Mouse (Mus musculus) gastrocnemius, postnatal 14 days (tissue): ENCODE results near the gene Efna3. TPM values are rescaled to one million over a fixed set of nuclear protein-coding genes. Genes with fewer than 3 reads are reported as not detected.

Experiments used
- DNase-seq: peaks from one replicate; pipeline ENCODE4 v3.0.0; 2021; ENCODE audit warnings: mixed read lengths
- intact Hi-C: fragments of 180-260 bp; cut with DNase I; formaldehyde crosslinking; loops from one replicate; pipeline ENCODE4 v1.15.1; 2025; ENCODE audit warnings: low total_unique reads
- total RNA-seq, 2 experiments: library from RNA; stranded (reverse); gene quantifications; 2 replicates each; pipeline ENCODE4 v1.2.3; 2021

The Efna3 gene
- total RNA-seq, 2 experiments from 2014 or later, result not detected

DNA sequence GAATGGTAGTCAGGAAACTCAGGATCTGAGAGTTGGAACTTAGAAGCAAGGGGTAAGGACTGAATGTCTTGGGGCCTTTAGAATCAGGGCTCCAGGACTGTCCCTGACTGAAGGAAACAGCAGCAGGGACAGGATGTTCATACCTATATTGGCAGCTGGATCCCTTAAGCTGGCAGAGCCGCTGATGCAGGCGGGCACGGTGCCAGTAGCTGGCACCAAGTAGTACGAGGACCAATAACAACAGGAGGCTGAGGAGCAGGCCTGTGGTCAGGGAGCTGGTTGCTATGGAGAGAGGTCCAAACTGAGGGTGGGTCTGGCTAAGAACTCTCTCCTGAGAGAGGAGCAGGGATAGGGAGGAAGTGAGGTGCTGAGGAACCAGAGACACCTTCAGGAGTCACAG is 19.0 kb upstream of the Efna3 start:
- DNase-seq, result no peak

GRCm38 (mm10) chr3:89340465-89340864 is 17.7 kb upstream of the Efna3 start:
- peak; percentile 74 for DNase-seq
- intact Hi-C loops, result loop anchor here (10.0 kb wide), 1 partner anchor 144 kb away; no protein-coding TSS in a partner anchor

More for the DNA sequence above, 19.0 kb upstream of the Efna3 start:
- intact Hi-C loops, result loop anchor here (10.0 kb wide), 1 partner anchor 143 kb away; no protein-coding TSS in a partner anchor

GRCm38 (mm10) chr3:89339416-89339815 is 16.7 kb upstream of the Efna3 start:
- peak; percentile 62 for DNase-seq
- intact Hi-C loops, result no loop called here

GRCm38 (mm10) chr3:89337721-89338578 is 15.2 kb upstream of the Efna3 start, which contains the start of gene Efna4:
TSS of gene Efna4 (minus strand) at chr3:89338028.
- no peak for DNase-seq
- intact Hi-C loops, result no loop called here

- no peak for DNase-seq
- intact Hi-C loops, result no loop called here
Observed at GRCm38 (mm10) chr3:89337062-89337720, 14.4 kb upstream of the Efna3 start.

DNA sequence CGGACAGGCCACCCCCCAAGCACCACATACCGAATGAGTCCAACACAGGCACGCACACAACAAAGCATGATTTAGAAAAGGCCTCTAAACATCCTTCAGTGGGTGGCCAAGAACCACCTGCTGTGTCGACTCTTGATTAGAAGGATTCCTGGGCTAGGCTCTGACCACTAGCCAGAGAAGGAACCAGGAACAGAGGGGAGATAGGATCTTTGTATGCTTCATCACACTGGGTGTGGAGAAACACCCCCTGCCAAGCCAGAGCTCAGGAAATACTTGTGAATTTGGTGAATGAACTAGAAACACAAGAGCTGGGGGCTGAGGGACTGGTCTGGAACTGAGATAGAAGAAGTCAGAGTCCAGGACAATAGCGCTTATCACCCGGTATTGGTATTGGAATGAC is 13.8 kb upstream of the Efna3 start:
- intact Hi-C loops, result no loop called here
- no peak for DNase-seq

- DNase-seq, result no peak
- intact Hi-C loops, result no loop called here
Observed at GRCm38 (mm10) chr3:89333053-89333452, 10.3 kb upstream of the Efna3 start.

DNA sequence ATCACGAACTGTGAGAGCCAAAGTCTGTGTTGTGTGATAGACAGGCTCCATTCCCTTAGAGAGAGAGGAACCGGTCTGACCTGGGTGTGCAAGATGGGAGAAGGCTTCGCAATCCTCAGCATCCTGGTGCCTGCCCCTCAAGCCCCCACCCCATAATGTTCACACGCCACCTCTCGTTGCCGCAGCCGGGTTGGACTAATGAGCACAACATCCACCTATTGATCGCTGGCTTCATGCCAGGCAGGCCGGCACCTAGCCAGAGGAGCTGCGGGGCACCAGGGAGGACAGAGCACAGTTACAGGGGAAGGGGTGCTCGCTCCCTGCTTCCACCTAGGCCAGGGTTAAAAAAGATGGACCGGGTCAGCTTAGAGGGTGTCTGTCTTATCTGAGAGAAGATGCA is 9.7 kb upstream of the Efna3 start:
- intact Hi-C loops, result no loop called here
- no peak for DNase-seq

DNA sequence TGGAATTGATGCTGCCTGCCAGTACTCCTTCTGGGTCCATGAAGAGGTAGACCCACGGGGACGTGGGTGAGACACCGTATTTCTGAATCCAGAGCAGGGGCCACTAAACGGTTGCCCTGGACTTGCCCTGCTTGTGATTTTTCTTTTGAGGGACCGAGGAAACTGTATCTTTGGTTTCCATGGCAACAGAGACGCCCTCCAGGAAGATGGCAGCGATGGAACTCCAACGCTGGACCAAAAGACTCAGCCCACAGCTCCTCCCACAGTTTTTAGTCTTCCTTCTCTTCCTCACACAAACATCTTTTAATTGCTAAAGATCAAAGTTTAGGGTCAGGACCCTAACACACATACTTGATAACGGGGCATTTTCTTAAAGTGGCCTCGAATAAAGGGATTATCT is 9.2 kb upstream of the Efna3 start:
- no peak for DNase-seq
- intact Hi-C loops, result no loop called here

DNA sequence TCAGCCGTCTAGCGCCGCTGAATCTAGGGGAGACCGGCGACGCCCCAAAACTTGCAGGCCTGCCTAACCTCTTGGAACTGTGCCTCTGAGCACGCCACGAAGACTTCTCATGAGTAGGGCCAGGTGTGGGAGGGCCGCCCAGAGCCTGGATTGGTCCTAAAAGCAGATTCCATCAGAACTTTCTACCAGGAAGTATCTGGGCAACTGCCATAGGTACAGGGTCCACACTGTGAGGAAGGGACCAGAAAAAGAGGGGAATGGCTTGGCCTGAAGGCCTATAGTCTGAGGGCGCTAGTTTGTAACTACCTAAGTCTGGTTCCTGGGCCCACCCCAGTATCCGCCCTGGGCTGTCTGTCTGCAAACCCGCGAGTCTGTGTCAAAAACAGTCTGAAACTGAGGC is 8.8 kb upstream of the Efna3 start:
- DNase-seq, result no peak
- intact Hi-C loops, result no loop called here

- intact Hi-C loops, result no loop called here
- DNase-seq, result no peak
Observed at GRCm38 (mm10) chr3:89330948-89331347, 8.2 kb upstream of the Efna3 start.

- intact Hi-C loops, result no loop called here
- DNase-seq, result no peak
Observed at GRCm38 (mm10) chr3:89330346-89330745, 7.6 kb upstream of the Efna3 start.

DNA sequence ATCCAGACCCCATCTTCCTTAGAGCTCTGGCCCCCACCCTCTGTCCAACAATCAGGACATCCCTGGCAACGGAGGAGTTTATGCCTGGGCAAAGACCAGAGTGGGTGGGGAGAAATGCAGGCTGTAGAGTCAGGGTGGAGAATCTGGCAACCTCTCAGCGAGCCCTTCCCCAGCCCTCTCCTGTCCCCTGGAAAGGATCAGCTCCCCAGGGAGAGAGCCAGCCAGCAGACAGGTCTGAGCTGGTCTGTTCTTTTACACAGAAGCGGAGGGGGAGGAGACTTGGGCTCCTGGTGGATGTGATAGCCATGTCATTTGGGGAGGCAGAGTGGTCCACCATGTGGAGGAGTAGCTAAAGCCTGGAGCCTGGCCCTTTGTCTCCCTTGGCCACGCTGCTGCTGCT is 5.9 kb upstream of the Efna3 start:
- intact Hi-C loops, result no loop called here
- DNase-seq, result no peak

DNA sequence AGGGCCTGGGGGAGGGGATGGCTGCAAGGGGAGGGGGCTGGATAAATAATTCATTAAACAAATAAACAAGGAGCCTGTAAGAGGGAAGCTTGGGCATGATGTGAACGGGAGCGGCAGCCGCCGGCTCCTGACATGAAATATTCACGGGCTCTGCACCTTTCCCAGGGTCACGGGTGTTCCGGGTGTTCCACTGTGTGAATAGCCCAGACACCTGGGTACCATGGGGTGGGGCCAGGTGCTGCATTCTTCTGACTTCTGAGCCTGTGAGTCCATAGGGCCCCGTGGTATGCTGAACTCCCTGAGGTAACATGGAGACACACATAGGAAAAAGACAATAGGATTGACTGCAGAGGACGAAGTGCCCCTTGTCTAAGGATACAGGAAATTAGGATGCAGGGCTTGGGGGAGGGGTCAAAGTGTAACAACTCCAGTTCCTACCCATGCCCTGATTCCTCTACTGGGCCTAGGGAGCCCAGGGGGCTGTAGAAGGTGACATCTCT is 4.7 kb upstream of the Efna3 start:
- intact Hi-C loops, result no loop called here
- DNase-seq, result no peak

DNA sequence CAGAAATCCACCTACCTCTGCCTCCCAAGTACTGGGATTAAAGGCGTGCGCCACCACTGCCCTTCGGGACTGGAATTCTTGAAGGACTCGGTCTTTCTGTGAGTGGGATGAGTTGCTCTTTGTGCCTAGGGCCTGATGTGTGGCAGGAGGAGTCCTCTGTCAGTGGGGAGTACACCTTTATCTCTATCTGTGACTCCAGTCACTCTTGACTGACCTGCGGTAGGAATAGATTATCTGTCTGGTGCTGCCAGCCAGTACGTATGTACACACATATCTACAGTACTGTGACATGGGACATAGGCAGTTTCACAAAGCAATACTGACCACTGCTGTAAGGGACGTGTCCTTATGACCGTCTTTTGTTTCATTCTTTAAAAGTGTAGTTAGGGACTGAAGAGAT is 3.1 kb upstream of the Efna3 start:
- intact Hi-C loops, result no loop called here
- DNase-seq, result no peak

DNA sequence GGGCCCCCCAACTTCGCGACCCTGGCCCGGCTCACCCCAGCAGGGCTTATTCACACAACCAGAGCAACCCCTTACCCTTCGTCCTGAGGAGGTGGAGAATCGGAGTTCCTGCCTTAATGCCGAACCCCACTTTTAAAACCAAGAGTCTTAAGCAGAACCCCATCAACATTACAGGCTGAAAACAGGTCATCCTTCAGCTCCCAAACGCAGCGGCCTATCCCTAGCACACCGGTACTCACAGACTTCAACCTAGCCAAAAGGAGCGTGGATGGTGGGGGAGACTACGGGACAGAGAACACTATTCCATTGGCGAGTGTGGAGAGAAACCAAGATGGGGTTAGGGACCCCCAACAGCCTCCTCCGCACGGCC is 649 bp downstream of the Efna3 start:
- intact Hi-C loops, result no loop called here
- DNase-seq, result no peak

DNA sequence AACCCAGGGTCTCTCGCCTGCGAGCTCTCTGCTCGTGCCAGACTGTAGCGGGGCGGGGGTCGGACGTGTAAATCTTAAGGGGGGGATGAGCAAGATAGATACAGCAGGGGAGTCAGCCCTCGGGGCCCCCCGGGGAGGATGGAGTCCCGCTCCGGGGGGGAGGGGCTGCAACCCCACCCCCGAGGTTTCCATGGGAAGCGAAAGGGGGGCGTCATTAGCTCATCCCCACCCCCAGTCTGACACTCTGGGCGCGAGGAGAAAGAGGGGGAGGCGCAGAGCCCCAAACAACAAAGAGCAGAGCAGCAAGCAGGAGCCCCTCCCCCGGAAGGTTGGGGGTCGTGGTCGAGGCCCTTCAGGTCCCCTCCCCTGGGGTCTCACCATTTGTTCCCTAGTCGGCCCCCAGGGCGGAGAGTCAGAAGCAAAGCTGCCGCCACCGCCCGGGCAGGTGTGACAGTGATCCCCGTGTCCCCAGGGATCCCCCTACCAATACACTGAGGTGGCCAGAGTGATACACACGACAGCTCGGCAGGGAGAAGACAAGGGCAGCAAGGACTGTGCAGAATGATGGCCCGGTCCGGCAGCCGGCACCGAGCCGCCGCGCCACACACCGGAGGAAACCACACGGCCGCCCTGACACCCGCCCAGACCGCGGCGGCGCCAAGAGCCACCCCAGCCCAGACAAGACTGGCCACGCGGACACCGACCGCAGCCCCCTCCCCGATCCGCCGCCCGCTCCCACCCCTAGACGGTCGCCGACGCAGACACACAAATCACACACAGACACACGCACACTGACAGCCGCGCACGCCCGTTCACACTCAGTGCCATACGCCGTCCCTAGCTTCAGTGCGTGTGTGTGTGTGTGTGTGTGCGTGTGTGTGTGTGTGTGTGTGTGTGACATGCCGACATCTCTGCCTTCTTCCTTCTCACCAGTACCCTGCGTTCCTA is 1.3 kb downstream of the Efna3 start:
- intact Hi-C loops, result no loop called here
- DNase-seq, result no peak

GRCm38 (mm10) chr3:89320581-89321182 is 2.1 kb downstream of the Efna3 start:
- intact Hi-C loops, result no loop called here
- DNase-seq, result no peak
